Mouse (Mus musculus) heart, adult 2 months (tissue): Measurements from ENCODE around the gene Itga9. TPM values are rescaled to one million over a fixed set of nuclear protein-coding genes. Genes with fewer than 3 reads are reported as not detected.

Experiments used
- DNase-seq, 2 experiments: peaks; one replicate each; pipeline ENCODE4 v3.0.0; 2021
- H3K27ac ChIP-seq: fragments of 200-600 bp; 2 replicates; pipeline ENCODE4 v1.8.1; 2022
- H3K27me3 ChIP-seq: fragments of 200-500 bp; 2 replicates; pipeline ENCODE4 v1.6.1; 2012; ENCODE audit warnings: mild to moderate bottlenecking, low read length, inconsistent platforms, mixed read lengths; ENCODE audit not compliant: control insufficient read depth, insufficient read depth
- H3K36me3 ChIP-seq: fragments of 200-500 bp; 2 replicates; pipeline ENCODE4 v1.6.1; 2012; ENCODE audit warnings: low read length, inconsistent platforms; ENCODE audit not compliant: control insufficient read depth, insufficient read depth
- H3K4me1 ChIP-seq: fragments of 200-500 bp; 2 replicates; pipeline ENCODE4 v1.6.1; 2011; ENCODE audit warnings: low read length; ENCODE audit not compliant: control insufficient read depth, insufficient read depth
- H3K4me3 ChIP-seq: fragments of 200-600 bp; 2 replicates; pipeline ENCODE4 v1.8.1; 2022
- H3K79me2 ChIP-seq: fragments of 200-500 bp; replicated peaks from 2 replicates; pipeline ENCODE4 v1.6.1; 2012; ENCODE audit warnings: mild to moderate bottlenecking, inconsistent platforms, low read length, moderate library complexity, mixed read lengths; ENCODE audit not compliant: control insufficient read depth, insufficient read depth
- H3K9ac ChIP-seq: fragments of 200-500 bp; 2 replicates; pipeline ENCODE4 v1.6.1; 2012; ENCODE audit warnings: low read depth, mild to moderate bottlenecking, control low read depth, inconsistent platforms, low read length, mixed read lengths
- CTCF ChIP-seq: fragments of 200-600 bp; IDR thresholded peaks from 2 replicates; pipeline ENCODE4 v1.8.1; 2022; ENCODE audit warnings: antibody characterized with exemption, mild to moderate bottlenecking, moderate library complexity
- EP300 ChIP-seq: fragments of 200-500 bp; IDR thresholded peaks from 2 replicates; pipeline ENCODE4 v1.6.1; 2011; ENCODE audit warnings: low read depth, low read length, control low read depth; ENCODE audit not compliant: insufficient read depth
- POLR2A ChIP-seq: fragments of 200-500 bp; IDR thresholded peaks from 2 replicates; pipeline ENCODE4 v1.6.1; 2011; ENCODE audit warnings: mild to moderate bottlenecking, low read depth, low read length, control low read depth; ENCODE audit not compliant: insufficient read depth
- WGBS: fragments of 180-500 bp; shearing (Covaris S2); methylation state at CpG from one replicate; pipeline ENCODE4 v1.1.7; 2018; 5-methylcytosine and 5-hydroxymethylcytosine counted together
- intact Hi-C: fragments of 180-260 bp; cut with DNase I; formaldehyde crosslinking; loops from one replicate; pipeline ENCODE4 v1.15.1; 2025
- polyA plus RNA-seq: library from polyadenylated mRNA; depleted of rRNA; stranded (reverse); fragments of >200 nt; gene quantifications from 2 replicates; pipeline ENCODE4 v1.2.3, GENCODE M21; 2012
- total RNA-seq, 2 experiments: library from RNA; stranded (reverse); gene quantifications; 2 replicates each; pipeline ENCODE4 v1.2.3; 2021

Itga9 gene
- total and polyA plus RNA-seq, 3 experiments: 34.8 to 41.9 (median 35.3) TPM

GRCm38 (mm10) chr9:118770366-118770765 is 163.9 kb downstream of the Itga9 start:
- Histone ChIP-seq H3K27ac (no peak overlapping the region), H3K27me3 (no peaks in the 10 kb centered on the region), H3K36me3 (no peaks in the 10 kb centered on the region), H3K4me1 (no peaks in the 10 kb centered on the region), H3K9ac (no peak overlapping the region), H3K4me3 (no peak overlapping the region), H3K79me2 (no peaks in the 10 kb centered on the region)
- intact Hi-C loops: no loop called here
- 73% methylated on average over 4 of the region's 4 CpGs for WGBS
- DNase-seq: no peak
- no peak for TF ChIP-seq CTCF
- no peak for TF ChIP-seq EP300
- no peak for TF ChIP-seq POLR2A

- no peaks in the 10 kb centered on the region for H3K36me3 ChIP-seq
- intact Hi-C loops: no loop called here
- H3K79me2 ChIP-seq: no peaks in the 10 kb centered on the region
- WGBS: 78% methylated on average over 6 of the region's 6 CpGs
- no peaks in the 10 kb centered on the region for H3K27me3 ChIP-seq
- DNase-seq: no peak
- H3K4me3 ChIP-seq: no peak overlapping the region
- TF ChIP-seq POLR2A (no peak), EP300 (no peak), CTCF (no peak)
- no peak overlapping the region for H3K9ac ChIP-seq
- no peak overlapping the region for H3K27ac ChIP-seq
- peaks cover 1% of the 10 kb centered on the region; the same call in 1 of the 2 replicates for H3K4me1 ChIP-seq
Observed at GRCm38 (mm10) chr9:118774676-118775075, 168.2 kb downstream of the Itga9 start.

- Histone ChIP-seq H3K4me3 (no peak overlapping the region), H3K9ac (no peak overlapping the region), H3K36me3 (no peaks in the 10 kb centered on the region), H3K79me2 (no peaks in the 10 kb centered on the region), H3K27me3 (no peaks in the 10 kb centered on the region), H3K4me1 (peaks cover 1% of the 10 kb centered on the region; the same call in 1 of the 2 replicates), H3K27ac (no peak overlapping the region)
- DNase-seq: no peak
- WGBS: 100% methylated on average over 2 of the region's 2 CpGs
- intact Hi-C loops: no loop called here
- TF ChIP-seq EP300: no peak
- no peak for TF ChIP-seq CTCF
- TF ChIP-seq POLR2A: no peak
Observed at GRCm38 (mm10) chr9:118776880-118777438, 170.5 kb downstream of the Itga9 start.

GRCm38 (mm10) chr9:118778596-118778995 is 172.1 kb downstream of the Itga9 start:
- Histone ChIP-seq H3K4me3 (no peak overlapping the region), H3K79me2 (no peaks in the 10 kb centered on the region), H3K36me3 (no peaks in the 10 kb centered on the region), H3K9ac (no peak overlapping the region), H3K4me1 (peaks cover 1% of the 10 kb centered on the region; the same call in 1 of the 2 replicates), H3K27me3 (no peaks in the 10 kb centered on the region), H3K27ac (no peak overlapping the region)
- intact Hi-C loops: no loop called here
- TF ChIP-seq EP300 (no peak), POLR2A (no peak), CTCF (no peak)
- no peak for DNase-seq
- 41% methylated on average over 2 of the region's 2 CpGs for WGBS

GRCm38 (mm10) chr9:118784621-118785020 is 178.1 kb downstream of the Itga9 start:
- DNase-seq: no peak
- H3K36me3 ChIP-seq: no peaks in the 10 kb centered on the region
- intact Hi-C loops: no loop called here
- H3K9ac ChIP-seq: no peak overlapping the region
- WGBS: 75% methylated on average over 4 of the region's 4 CpGs
- H3K4me1 ChIP-seq: no peaks in the 10 kb centered on the region
- TF ChIP-seq CTCF: no peak
- no peaks in the 10 kb centered on the region for H3K79me2 ChIP-seq
- no peaks in the 10 kb centered on the region for H3K27me3 ChIP-seq
- H3K4me3 ChIP-seq: no peak overlapping the region
- no peak overlapping the region for H3K27ac ChIP-seq

GRCm38 (mm10) chr9:118785816-118786215 is 179.3 kb downstream of the Itga9 start:
- H3K4me1 ChIP-seq: no peaks in the 10 kb centered on the region
- H3K27ac ChIP-seq: no peak overlapping the region
- H3K79me2 ChIP-seq: no peaks in the 10 kb centered on the region
- no peak for DNase-seq
- no peak for TF ChIP-seq CTCF
- 77% methylated on average over 6 of the region's 6 CpGs for WGBS
- H3K4me3 ChIP-seq: no peak overlapping the region
- no peaks in the 10 kb centered on the region for H3K36me3 ChIP-seq
- H3K9ac ChIP-seq: no peak overlapping the region
- H3K27me3 ChIP-seq: no peaks in the 10 kb centered on the region
- intact Hi-C loops: no loop called here
